Mouse (Mus musculus) E14TG2a.4 (cell line): ENCODE results near the gene Rpgrip1.

Experiments
- CTCF ChIP-seq: conservative IDR thresholded peaks from 2 replicates; pipeline ENCODE4 v1.5.1; 2014; ENCODE audit warnings: low read length
- NANOG ChIP-seq: IDR thresholded peaks from 2 replicates; pipeline ENCODE4 v1.6.1; 2014; ENCODE audit warnings: borderline replicate concordance, low read length, mixed read lengths

GRCm38 (mm10) chr14:52160911-52161310, 50.4 kb downstream of the Rpgrip1 start:
- TF ChIP-seq CTCF (no peak), NANOG (no peak)
